Mouse (Mus musculus) ovary, adult 2 months (tissue): Measurements from ENCODE around the gene Smarce1. TPM values are rescaled to one million over a fixed set of nuclear protein-coding genes. Genes with fewer than 3 reads are reported as not detected.

Source experiments
- polyA plus RNA-seq: library from polyadenylated mRNA; depleted of rRNA; stranded (reverse); fragments of >200 nt; gene quantifications from 2 replicates; pipeline ENCODE4 v1.2.3, GENCODE M21; 2012; rRNA removed

Gene Smarce1
- 21.4 and 22.0 TPM in 2 replicates for polyA plus RNA-seq

GRCm38 (mm10) chr11:99230261-99231048 is at the start of gene Smarce1:
Gene Smarce1 (minus strand): TSS chr11:99231017.

GRCm38 (mm10) chr11:99243820-99244374 is 13.1 kb upstream of the Smarce1 start, which contains the start of gene Krt222:
Gene Krt222 (minus strand): TSS chr11:99244085.

Other genes starting within 250 kb of the Smarce1 start
- 8.9 and 10.3 TPM in 2 replicates for gene Gjd3, start 248.0 kb downstream of the Smarce1 start, polyA plus RNA-seq
- gene Top2a, start 206.8 kb downstream of the Smarce1 start, polyA plus RNA-seq, result 4.4 and 5.2 TPM in 2 replicates
- 537 and 612 TPM in 2 replicates for gene Igfbp4, start 189.8 kb downstream of the Smarce1 start, polyA plus RNA-seq
- gene Tns4, start 141.7 kb downstream of the Smarce1 start, polyA plus RNA-seq, result 5.7 and 8.8 TPM in 2 replicates
- 1.5 and 1.7 TPM in 2 replicates for gene Ccr7, start 75.9 kb downstream of the Smarce1 start, polyA plus RNA-seq
- gene Krt222, start 13.1 kb upstream of the Smarce1 start, polyA plus RNA-seq, result 0.03 TPM in 1 of 2 replicates, not detected in the other
- not detected in 2 replicates for gene Krt24, start 54.2 kb upstream of the Smarce1 start, polyA plus RNA-seq
- 0.15 TPM in 1 of 2 replicates, not detected in the other for gene Krt25, start 91.9 kb upstream of the Smarce1 start, polyA plus RNA-seq
- gene Krt26, start 106.9 kb upstream of the Smarce1 start, polyA plus RNA-seq, result not detected in 2 replicates
- not detected in 2 replicates for gene Krt27, start 120.1 kb upstream of the Smarce1 start, polyA plus RNA-seq
- 0.08 TPM in 1 of 2 replicates, not detected in the other for gene Krt28, start 143.9 kb upstream of the Smarce1 start, polyA plus RNA-seq
- 1.5 TPM in 2 replicates for gene Krt10, start 158.3 kb upstream of the Smarce1 start, polyA plus RNA-seq
- 0.87 and 2.0 TPM in 2 replicates for gene Krt12, start 191.2 kb upstream of the Smarce1 start, polyA plus RNA-seq
- 0.58 and 0.64 TPM in 2 replicates for gene Krt20, start 207.1 kb upstream of the Smarce1 start, polyA plus RNA-seq